Mouse (Mus musculus) hindbrain, postnatal 0 days (tissue): ENCODE data around the gene Pigf. TPM values are rescaled to one million over a fixed set of nuclear protein-coding genes. Genes with fewer than 3 reads are reported as not detected.

Source experiments
- ATAC-seq: fragments of 200-750 bp; cut with Nextera tagmentation; 2 replicates; pipeline ENCODE4 v1.8.0; 2017; ENCODE audit warnings: mild to moderate bottlenecking, moderate TSS enrichment, moderate library complexity
- DNase-seq: peaks from one replicate; pipeline ENCODE4 v3.0.0-alpha.2; 2015; ENCODE audit warnings: low spot score
- H3K27ac ChIP-seq: fragments of 300-500 bp; sonication (generic); 2 replicates; pipeline ENCODE4 v1.5.1; 2014; ENCODE audit warnings: mild to moderate bottlenecking
- H3K27me3 ChIP-seq: fragments of 300-500 bp; sonication (generic); 2 replicates; pipeline ENCODE4 v1.6.1; 2014; ENCODE audit warnings: low read length, mixed read lengths; ENCODE audit not compliant: insufficient read depth
- H3K36me3 ChIP-seq: fragments of 300-500 bp; sonication (generic); 2 replicates; pipeline ENCODE4 v1.6.1; 2014; ENCODE audit warnings: low read length, mixed read lengths; ENCODE audit not compliant: insufficient read depth
- H3K4me1 ChIP-seq: fragments of 300-500 bp; sonication (generic); 2 replicates; pipeline ENCODE4 v1.6.1; 2014; ENCODE audit warnings: antibody characterized with exemption, low read length, mixed read lengths; ENCODE audit not compliant: insufficient read depth
- H3K4me2 ChIP-seq: fragments of 300-500 bp; sonication (generic); 2 replicates; pipeline ENCODE4 v1.6.1; 2014; ENCODE audit warnings: low read depth, mild to moderate bottlenecking, low read length, moderate library complexity, mixed read lengths
- H3K4me3 ChIP-seq: fragments of 300-500 bp; sonication (generic); 2 replicates; pipeline ENCODE4 v1.5.1; 2014; ENCODE audit warnings: low read length
- H3K9ac ChIP-seq: fragments of 300-500 bp; sonication (generic); replicated peaks from 2 replicates; pipeline ENCODE4 v1.6.1; 2014; ENCODE audit warnings: mild to moderate bottlenecking, low read length, moderate library complexity, mixed read lengths
- H3K9me3 ChIP-seq: fragments of 300-500 bp; sonication (generic); 2 replicates; pipeline ENCODE4 v1.6.1; 2016; ENCODE audit warnings: low read length, mixed read lengths
- CTCF ChIP-seq: IDR thresholded peaks from 2 replicates; pipeline ENCODE4 v1.5.1; 2016; ENCODE audit warnings: antibody characterized with exemption, control low read depth, low read depth
- WGBS: fragments of 180-500 bp; shearing (Covaris S2); extraction: QIAGEN DNeasy Blood & Tissue Kit; methylation state at CpG from one replicate; pipeline ENCODE4 v1.1.7; 2014; 5-methylcytosine and 5-hydroxymethylcytosine counted together
- polyA plus RNA-seq: library from polyadenylated mRNA; unstranded; fragments of >200 nt; fragmentation: Nextera tagmentation; extraction: Ambion mirVana; gene quantifications from 2 replicates; pipeline ENCODE4 v1.2.1, GENCODE M21; 2015
- total RNA-seq: library from RNA; depleted of rRNA; stranded (reverse); fragments of >200 nt; gene quantifications from 2 replicates; pipeline ENCODE4 v1.2.3, GENCODE M21; 2014; rRNA removed

Pigf gene
- total and polyA plus RNA-seq, 2 experiments from 2014 or later = 15.7 to 31.3 TPM

- Histone ChIP-seq H3K4me3 (no peak overlapping the region), H3K27ac (no peak overlapping the region), H3K9ac (no peak overlapping the region), H3K4me2 (no peak overlapping the region), H3K9me3 (no peaks in the 10 kb centered on the region), H3K36me3 (no peaks in the 10 kb centered on the region), H3K4me1 (0 out of 2 replicates have a peak, but pooled peaks cover 8% of the 10 kb centered on the region), H3K27me3 (no peaks in the 10 kb centered on the region)
- 94% methylated on average over 5 of the region's 5 CpGs for WGBS
- TF ChIP-seq CTCF = no peak
- DNase-seq (no peak), ATAC-seq (no peak)
These were observed 68.0 kb downstream of the Pigf start for GRCm38 (mm10) chr17:86957239-86957638.

- no peak overlapping the region for H3K4me3 ChIP-seq
- H3K4me2 ChIP-seq = no peak overlapping the region
- 56% methylated on average over 6 of the region's 6 CpGs for WGBS
- DNase-seq = no peak
- H3K9me3 ChIP-seq = no peaks in the 10 kb centered on the region
- H3K36me3 ChIP-seq = no peaks in the 10 kb centered on the region
- H3K27ac ChIP-seq = peak overlapping the region; percentile 75; the same call in 1 of the 2 replicates
- no peak for TF ChIP-seq CTCF
- H3K9ac ChIP-seq = no peak overlapping the region
- no peaks in the 10 kb centered on the region for H3K27me3 ChIP-seq
- ATAC-seq = peak; percentile 28; the same call in 1 of the 2 replicates
- peaks cover 6% of the 10 kb centered on the region; the same call in 1 of the 2 replicates for H3K4me1 ChIP-seq
These were observed 76.4 kb downstream of the Pigf start for GRCm38 (mm10) chr17:86948801-86949200.

- Histone ChIP-seq H3K36me3 (no peaks in the 10 kb centered on the region), H3K27me3 (no peaks in the 10 kb centered on the region), H3K27ac (peak within 1 kb of the TSS; percentile 75), H3K9ac (no peak within 1 kb of the TSS), H3K4me1 (peaks cover 6% of the 10 kb centered on the region; the same call in 1 of the 2 replicates), H3K9me3 (no peaks in the 10 kb centered on the region), H3K4me3 (no peak within 1 kb of the TSS), H3K4me2 (no peak within 1 kb of the TSS)
- ATAC-seq (peak; percentile 91), DNase-seq (peak; percentile 80)
- WGBS = 42% methylated on average over 28 of the region's 28 CpGs
- TF ChIP-seq CTCF = no peak
These were observed 77.1 kb downstream of the Pigf start, which contains the start of gene Atp6v1e2 for GRCm38 (mm10) chr17:86947840-86948796. Atp6v1e2 (minus strand) TSS chr17:86947897.

Other genes with a start within 250 kb of the Pigf start
- not detected in 2 replicates for gene Tmem247, start 108.1 kb downstream of the Pigf start, total RNA-seq
- not detected in 2 replicates for gene Tmem247, start 108.1 kb downstream of the Pigf start, polyA plus RNA-seq
- not detected in 2 replicates for gene Atp6v1e2, start 77.5 kb downstream of the Pigf start, total RNA-seq
- 0.24 TPM in 1 of 2 replicates, not detected in the other for gene Atp6v1e2, start 77.5 kb downstream of the Pigf start, polyA plus RNA-seq
- 24.1 and 51.7 TPM in 2 replicates for gene Rhoq, start 62.3 kb downstream of the Pigf start, total RNA-seq
- gene Rhoq, start 62.3 kb downstream of the Pigf start, polyA plus RNA-seq = 5.9 and 6.7 TPM in 2 replicates
- gene Cript, start 144 bp upstream of the Pigf start, total RNA-seq = 37.3 and 53.7 TPM in 2 replicates
- gene Cript, start 144 bp upstream of the Pigf start, polyA plus RNA-seq = 184 and 186 TPM in 2 replicates
- gene Socs5, start 82.3 kb upstream of the Pigf start, total RNA-seq = 13.8 and 18.9 TPM in 2 replicates
- gene Socs5, start 82.3 kb upstream of the Pigf start, polyA plus RNA-seq = 12.3 and 13.7 TPM in 2 replicates
- gene Mcfd2, start 240.5 kb upstream of the Pigf start, total RNA-seq = 34.6 and 36.5 TPM in 2 replicates
- 40.4 and 41.0 TPM in 2 replicates for gene Mcfd2, start 240.5 kb upstream of the Pigf start, polyA plus RNA-seq